Mouse (Mus musculus) CH12.LX (cell line): ENCODE measurements around the gene Rps18.

Source experiments
- CHD1 ChIP-seq: IDR thresholded peaks from 2 replicates; pipeline ENCODE4 v1.6.1; 2012; ENCODE audit warnings: low read depth, low read length, improper control_type of control experiment, inconsistent platforms
- CTCF ChIP-seq, 2 experiments: IDR thresholded peaks in 1 of 2; conservative IDR thresholded peaks in 1 of 2; 2 replicates each; pipeline ENCODE4 v1.5.1; 2011 to 2012; ENCODE audit warnings: low read depth in 2 of 2, low read length in 2 of 2, improper control_type of control experiment in 1 of 2, inconsistent platforms in 1 of 2, mild to moderate bottlenecking in 1 of 2, moderate library complexity in 1 of 2
- E2F4 ChIP-seq: IDR thresholded peaks from 2 replicates; pipeline ENCODE4 v1.6.1; 2011; ENCODE audit warnings: low read depth, low read length, improper control_type of control experiment; ENCODE audit not compliant: insufficient replicate concordance
- EP300 ChIP-seq: IDR thresholded peaks from 2 replicates; pipeline ENCODE4 v1.6.1; 2011; ENCODE audit warnings: low read length, improper control_type of control experiment
- GABPA ChIP-seq: IDR thresholded peaks from 2 replicates; pipeline ENCODE4 v1.6.1; 2012; ENCODE audit warnings: low read depth, low read length, improper control_type of control experiment, inconsistent platforms; ENCODE audit not compliant: insufficient replicate concordance
- HCFC1 ChIP-seq: IDR thresholded peaks from 2 replicates; pipeline ENCODE4 v1.6.1; 2012; ENCODE audit warnings: low read depth, mild to moderate bottlenecking, inconsistent platforms, low read length, improper control_type of control experiment
- MAX ChIP-seq: IDR thresholded peaks from 2 replicates; pipeline ENCODE4 v1.6.1; 2011; ENCODE audit warnings: low read length, improper control_type of control experiment
- NRF1 ChIP-seq: IDR thresholded peaks from 2 replicates; pipeline ENCODE4 v1.6.1; 2014; ENCODE audit warnings: low read depth, mild to moderate bottlenecking, inconsistent platforms, low read length, improper control_type of control experiment, moderate library complexity
- POLR2A ChIP-seq: IDR thresholded peaks from 2 replicates; pipeline ENCODE4 v1.6.1; 2011; ENCODE audit warnings: low read depth, mild to moderate bottlenecking, improper control_type of control experiment, low read length
- RCOR1 ChIP-seq: conservative IDR thresholded peaks from 2 replicates; pipeline ENCODE4 v1.6.1; 2012; ENCODE audit warnings: low read depth, mild to moderate bottlenecking, inconsistent platforms, low read length, improper control_type of control experiment
- SIN3A ChIP-seq: IDR thresholded peaks from 2 replicates; pipeline ENCODE4 v1.6.1; 2012; ENCODE audit warnings: low read length, improper control_type of control experiment, inconsistent platforms
- USF2 ChIP-seq: conservative IDR thresholded peaks from 2 replicates; pipeline ENCODE4 v1.6.1; 2011; ENCODE audit warnings: low read depth, low read length, improper control_type of control experiment
- ZMIZ1 ChIP-seq: IDR thresholded peaks from 2 replicates; pipeline ENCODE4 v1.6.1; 2012; ENCODE audit warnings: low read depth, mild to moderate bottlenecking, inconsistent platforms, low read length, improper control_type of control experiment
- ZNF384 ChIP-seq: IDR thresholded peaks from 2 replicates; pipeline ENCODE4 v1.6.1; 2012; ENCODE audit warnings: low read depth, low read length, improper control_type of control experiment, inconsistent platforms

- TF ChIP-seq ZMIZ1 (no peak), CTCF (conservative IDR thresholded peaks at IDR 0.05 in 1 of 2, IDR thresholded peaks at IDR 0.05 in 1 of 2; ENCODE audit: low read depth in 2 of 2, low read length in 2 of 2) (no peak), POLR2A (no peak), MAX (no peak), ZNF384 (no peak), CHD1 (no peak), RCOR1 (no peak), HCFC1 (no peak), SIN3A (no peak), E2F4 (no peak), NRF1 (no peak), EP300 (no peak), USF2 (no peak), GABPA (no peak)
Observed at GRCm38 (mm10) chr17:33943454-33943853, 12.3 kb downstream of the Rps18 start.
